Mouse (Mus musculus) embryonic facial prominence, embryonic 13.5 days (tissue): ENCODE results near the gene Zfp12. TPM values are rescaled to one million over a fixed set of nuclear protein-coding genes. Genes with fewer than 3 reads are reported as not detected.

Source experiments
- ATAC-seq: fragments of 200-750 bp; cut with Nextera tagmentation; 2 replicates; pipeline ENCODE4 v1.8.0; 2017; ENCODE audit warnings: low read depth; ENCODE audit not compliant: insufficient number of reproducible peaks, insufficient read depth, low FRiP score, low TSS enrichment
- H3K27ac ChIP-seq: fragments of 300-500 bp; sonication (generic); 2 replicates; pipeline ENCODE4 v1.5.1; 2015; ENCODE audit warnings: moderate library complexity, mild to moderate bottlenecking, inconsistent platforms
- H3K27me3 ChIP-seq: fragments of 300-500 bp; sonication (generic); 2 replicates; pipeline ENCODE4 v1.6.1; 2015; ENCODE audit warnings: mild to moderate bottlenecking, inconsistent platforms
- H3K36me3 ChIP-seq: fragments of 300-500 bp; sonication (generic); 2 replicates; pipeline ENCODE4 v1.6.1; 2015; ENCODE audit warnings: mild to moderate bottlenecking, inconsistent platforms
- H3K4me1 ChIP-seq: fragments of 300-500 bp; sonication (generic); 2 replicates; pipeline ENCODE4 v1.6.1; 2015; ENCODE audit warnings: inconsistent platforms
- H3K4me2 ChIP-seq: fragments of 300-500 bp; sonication (generic); 2 replicates; pipeline ENCODE4 v1.6.1; 2015; ENCODE audit warnings: moderate library complexity, mild to moderate bottlenecking, inconsistent platforms
- H3K4me3 ChIP-seq: fragments of 300-500 bp; sonication (generic); 2 replicates; pipeline ENCODE4 v1.5.1; 2015; ENCODE audit warnings: mild to moderate bottlenecking, inconsistent platforms
- H3K9ac ChIP-seq: fragments of 300-500 bp; sonication (generic); 2 replicates; pipeline ENCODE4 v1.6.1; 2015; ENCODE audit warnings: mild to moderate bottlenecking, inconsistent platforms
- H3K9me3 ChIP-seq: fragments of 300-500 bp; sonication (generic); 2 replicates; pipeline ENCODE4 v1.6.1; 2016; ENCODE audit warnings: inconsistent platforms
- WGBS: fragments of 180-500 bp; shearing (Covaris S2); methylation state at CpG from one replicate; pipeline ENCODE4 v1.1.7; 2015; ENCODE audit warnings: mixed read lengths; 5-methylcytosine and 5-hydroxymethylcytosine counted together
- polyA plus RNA-seq: library from polyadenylated mRNA; unstranded; fragments of >200 nt; fragmentation: Nextera tagmentation; extraction: Ambion mirVana; gene quantifications from 2 replicates; pipeline ENCODE4 v1.2.1, GENCODE M21; 2015

The Zfp12 gene
- polyA plus RNA-seq, 1 experiment from 2014 or later = 23.0 TPM

DNA sequence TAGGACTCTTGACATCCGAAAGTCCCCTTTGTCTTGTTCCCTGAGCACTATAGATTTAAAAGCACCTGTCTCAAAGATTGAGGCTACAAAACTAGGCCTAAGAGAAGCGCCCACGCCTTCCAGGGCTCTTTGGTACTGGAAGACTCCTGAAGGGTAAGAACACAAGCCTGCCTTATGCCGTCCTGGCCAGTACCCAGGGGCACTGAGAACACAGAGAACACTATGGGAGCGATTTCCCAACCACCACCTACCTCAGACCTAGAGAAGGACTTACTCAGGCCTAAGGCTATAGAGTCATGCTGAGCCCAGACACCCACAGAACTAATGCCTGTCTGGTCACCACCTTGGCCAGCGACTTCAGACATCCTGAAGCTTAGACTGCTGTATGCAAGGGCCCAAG is 31.8 kb downstream of the Zfp12 start:
- Histone ChIP-seq H3K36me3 (peaks cover 34% of the 10 kb centered on the region), H3K4me2 (no peak overlapping the region), H3K4me3 (no peak overlapping the region), H3K27me3 (no peaks in the 10 kb centered on the region), H3K9ac (no peak overlapping the region), H3K4me1 (peaks cover 24% of the 10 kb centered on the region), H3K27ac (no peak overlapping the region), H3K9me3 (no peaks in the 10 kb centered on the region)
- WGBS = 82% methylated on average over 6 of the region's 6 CpGs
- ATAC-seq = no peak

DNA sequence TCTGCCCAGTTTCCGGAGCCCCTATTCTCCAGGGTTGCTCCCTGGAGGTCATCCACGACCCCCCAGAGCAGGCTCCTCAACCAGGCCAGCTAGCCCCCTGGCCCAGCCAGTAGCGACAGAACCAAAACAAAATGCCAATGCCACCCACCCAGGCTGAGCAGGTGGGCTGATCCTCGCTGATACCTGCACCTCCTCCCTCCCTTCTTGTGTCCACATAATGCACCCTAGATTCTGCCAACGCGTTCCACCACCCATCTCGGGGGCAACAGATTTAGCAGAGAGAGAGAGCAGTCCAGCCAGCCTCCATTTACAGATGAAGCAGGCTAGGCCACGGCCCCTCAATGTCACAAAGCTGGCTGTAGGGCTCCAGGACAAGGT is 34.0 kb downstream of the Zfp12 start:
- peak overlapping the region; percentile 82 for H3K4me3 ChIP-seq
- no peaks in the 10 kb centered on the region for H3K27me3 ChIP-seq
- peak overlapping the region; percentile 86 for H3K4me2 ChIP-seq
- no peak for ATAC-seq
- WGBS = 27% methylated on average over 8 of the region's 8 CpGs
- H3K36me3 ChIP-seq = peaks cover 12% of the 10 kb centered on the region
- H3K27ac ChIP-seq = peak overlapping the region; percentile 14; the same call in 1 of the 2 replicates
- peaks cover 27% of the 10 kb centered on the region for H3K4me1 ChIP-seq
- peak overlapping the region; percentile 92 for H3K9ac ChIP-seq
- no peaks in the 10 kb centered on the region for H3K9me3 ChIP-seq

DNA sequence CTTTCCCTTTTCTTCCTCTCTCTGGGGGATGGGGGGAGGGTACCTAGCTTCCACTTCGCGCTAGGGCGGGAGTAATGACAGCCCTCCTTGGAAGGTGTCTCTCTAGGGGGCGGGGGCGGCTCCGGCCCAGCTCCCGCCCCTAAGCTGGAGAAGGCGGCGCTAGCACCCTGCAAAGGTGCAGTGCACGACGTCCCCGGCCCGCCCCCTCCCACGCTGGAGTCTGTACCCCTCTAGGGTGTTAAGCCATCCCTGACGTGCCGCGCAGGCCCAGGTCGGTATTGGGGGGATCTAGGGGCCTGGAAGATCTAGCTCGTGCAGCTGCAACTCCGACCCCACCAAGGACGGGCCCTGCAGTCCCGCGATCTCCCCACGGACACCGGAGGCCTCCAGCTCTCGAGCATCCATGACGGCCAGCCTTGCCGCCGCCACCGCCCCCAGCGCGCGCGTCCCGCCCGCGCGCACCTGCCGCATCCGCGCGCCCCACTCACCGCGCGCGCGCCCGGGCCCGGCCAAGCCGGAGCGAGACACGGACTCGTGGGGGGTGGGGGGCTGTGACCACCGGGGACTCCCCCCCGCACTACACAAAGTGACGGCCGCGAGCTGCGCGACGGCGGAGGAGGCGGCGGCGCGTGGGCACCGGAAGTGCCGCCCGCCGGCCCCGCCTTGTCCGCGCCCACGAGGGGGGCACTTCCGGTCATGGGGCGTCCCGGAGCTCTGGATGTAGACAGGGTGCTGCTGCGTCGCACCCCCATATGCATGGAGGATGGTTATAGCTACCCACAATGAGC is 34.6 kb downstream of the Zfp12 start, which contains the start of gene Zfp316:
Zfp316 (minus strand) TSS at position 660 of the 788 bp plus-strand sequence.
- Histone ChIP-seq H3K4me1 (peaks cover 27% of the 10 kb centered on the region), H3K4me2 (peak within 1 kb of the TSS; percentile 86), H3K27me3 (no peaks in the 10 kb centered on the region), H3K4me3 (peak within 1 kb of the TSS; percentile 82), H3K36me3 (peaks cover 6% of the 10 kb centered on the region), H3K9me3 (no peaks in the 10 kb centered on the region), H3K27ac (peak within 1 kb of the TSS; percentile 71), H3K9ac (peak within 1 kb of the TSS; percentile 92)
- 1% methylated on average over 75 of the region's 79 CpGs for WGBS
- peak; percentile 65 for ATAC-seq

DNA sequence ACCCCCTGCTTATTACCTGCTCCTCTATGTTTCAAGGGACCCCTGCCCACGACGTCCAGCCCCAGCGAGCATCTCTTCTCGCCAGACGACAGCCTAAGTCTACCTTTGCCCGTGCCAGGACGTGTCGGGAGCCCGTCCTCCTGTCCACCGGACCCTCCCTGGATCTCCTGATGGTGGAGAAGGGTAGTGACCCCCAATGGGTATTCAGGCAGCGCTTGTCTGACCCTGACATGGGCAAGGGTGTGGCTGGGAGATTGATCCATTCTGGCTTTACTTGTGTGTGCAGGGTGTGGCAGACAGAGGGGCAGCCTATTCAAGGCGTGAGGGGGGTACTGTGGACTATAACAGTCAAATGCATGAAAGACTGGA is 35.2 kb downstream of the Zfp12 start:
- 6% methylated on average over 12 of the region's 12 CpGs for WGBS
- ATAC-seq = no peak
- H3K9me3 ChIP-seq = no peaks in the 10 kb centered on the region

DNA sequence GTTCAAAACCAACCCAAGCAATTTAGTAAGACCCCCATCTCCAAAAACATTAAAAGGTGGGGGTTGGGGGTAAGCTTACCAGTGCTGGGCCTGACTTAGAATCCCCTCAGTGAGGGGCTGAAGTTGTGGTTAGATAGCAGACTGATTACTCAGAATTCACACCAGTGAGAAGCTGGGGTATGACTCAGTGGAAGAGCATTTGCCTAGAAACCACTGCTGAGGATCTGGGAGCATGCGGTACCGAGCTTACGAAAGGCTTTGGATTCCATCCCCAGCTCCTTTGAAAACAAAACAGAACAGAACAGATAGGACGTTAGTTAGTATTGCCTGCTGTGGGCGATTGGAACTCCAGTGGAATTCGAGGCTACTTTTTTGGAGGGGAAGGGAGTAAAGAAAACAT is 36.7 kb downstream of the Zfp12 start:
- Histone ChIP-seq H3K4me1 (peaks cover 27% of the 10 kb centered on the region), H3K9me3 (no peaks in the 10 kb centered on the region), H3K27ac (no peak overlapping the region), H3K9ac (no peak overlapping the region), H3K4me3 (no peak overlapping the region), H3K36me3 (no peaks in the 10 kb centered on the region), H3K4me2 (no peak overlapping the region), H3K27me3 (peaks cover 10% of the 10 kb centered on the region)
- WGBS = 80% methylated on average over 6 of the region's 6 CpGs
- ATAC-seq = no peak

More for the DNA sequence above, 35.2 kb downstream of the Zfp12 start:
- Histone ChIP-seq H3K4me2 (peak overlapping the region; percentile 86), H3K9ac (peak overlapping the region; percentile 92), H3K4me1 (peaks cover 27% of the 10 kb centered on the region), H3K4me3 (peak overlapping the region; percentile 82), H3K27me3 (no peaks in the 10 kb centered on the region), H3K36me3 (peaks cover under 1% of the 10 kb centered on the region; the same call in 1 of the 2 replicates), H3K27ac (no peak overlapping the region; the same call in 1 of the 2 replicates)

DNA sequence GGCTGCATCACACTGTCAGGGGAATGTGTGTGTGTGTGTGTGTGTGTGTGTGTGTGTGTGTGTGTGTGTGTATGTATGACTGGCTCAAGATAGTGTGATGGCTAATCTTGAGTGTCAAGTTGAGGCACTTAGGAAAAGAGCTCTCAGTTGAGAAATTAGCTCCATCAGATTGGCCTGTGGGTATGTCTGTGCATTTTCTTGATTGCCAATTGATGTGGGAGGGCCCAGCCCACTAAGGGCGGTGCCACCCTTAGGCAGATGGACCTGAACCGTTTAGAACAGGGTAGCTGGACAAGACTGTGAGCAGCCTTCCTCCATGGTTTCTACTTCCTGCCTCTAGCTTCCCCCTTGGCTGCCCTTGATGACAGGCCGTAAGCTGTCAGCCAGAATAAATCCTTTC is 37.1 kb downstream of the Zfp12 start:
- ATAC-seq = no peak

DNA sequence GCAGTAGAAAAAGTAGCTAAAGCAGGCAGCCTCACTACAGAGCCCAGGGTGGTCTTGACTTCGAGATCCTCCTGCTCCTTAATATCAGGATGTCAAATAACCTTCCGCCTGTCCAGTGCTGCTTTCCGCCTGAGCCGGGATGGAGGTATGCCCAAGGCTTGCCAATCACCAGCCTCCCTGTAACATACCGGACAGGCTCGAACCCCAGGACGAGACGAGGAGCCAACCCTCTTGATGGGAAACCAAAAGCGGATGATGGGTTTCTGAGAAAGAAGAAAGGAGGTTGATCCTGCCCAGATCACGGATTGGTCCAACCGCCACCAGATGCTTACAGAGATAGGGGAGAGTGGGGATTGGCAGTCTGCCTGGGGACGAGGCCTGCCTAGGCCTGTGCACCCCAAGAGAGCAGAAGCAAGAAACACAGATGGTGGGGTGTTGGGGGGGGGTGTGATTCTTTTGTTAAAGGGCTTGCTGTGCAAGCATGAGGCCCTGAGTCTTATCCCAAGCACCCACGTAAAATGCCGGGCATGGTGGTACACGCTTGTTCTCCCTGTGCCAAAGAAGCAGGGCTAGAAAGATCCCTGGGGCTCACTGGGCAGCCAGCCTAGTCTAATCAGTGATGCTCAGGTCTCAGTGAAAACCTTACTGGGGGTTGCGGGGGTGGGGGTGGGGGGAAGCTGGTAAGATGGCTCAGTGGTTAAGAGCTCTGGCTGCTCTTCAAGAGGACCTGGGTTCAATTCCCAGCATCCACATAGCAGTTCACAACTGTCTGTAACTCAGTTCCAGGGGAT is 37.8 kb downstream of the Zfp12 start:
- Histone ChIP-seq H3K4me2 (no peak overlapping the region), H3K9me3 (no peaks in the 10 kb centered on the region), H3K36me3 (no peaks in the 10 kb centered on the region), H3K9ac (no peak overlapping the region), H3K27me3 (peaks cover 19% of the 10 kb centered on the region), H3K4me1 (peaks cover 27% of the 10 kb centered on the region), H3K4me3 (no peak overlapping the region), H3K27ac (no peak overlapping the region)
- ATAC-seq = peak; percentile 18; the same call in 1 of the 2 replicates
- WGBS = 76% methylated on average over 16 of the region's 16 CpGs

More for the DNA sequence above, 37.1 kb downstream of the Zfp12 start:
- H3K4me1 ChIP-seq = peaks cover 27% of the 10 kb centered on the region
- WGBS = 61% methylated on average over 3 of the region's 3 CpGs
- no peak overlapping the region for H3K27ac ChIP-seq
- no peaks in the 10 kb centered on the region for H3K9me3 ChIP-seq
- H3K4me3 ChIP-seq = no peak overlapping the region
- peaks cover 13% of the 10 kb centered on the region for H3K27me3 ChIP-seq
- no peak overlapping the region for H3K4me2 ChIP-seq
- no peaks in the 10 kb centered on the region for H3K36me3 ChIP-seq
- no peak overlapping the region for H3K9ac ChIP-seq

DNA sequence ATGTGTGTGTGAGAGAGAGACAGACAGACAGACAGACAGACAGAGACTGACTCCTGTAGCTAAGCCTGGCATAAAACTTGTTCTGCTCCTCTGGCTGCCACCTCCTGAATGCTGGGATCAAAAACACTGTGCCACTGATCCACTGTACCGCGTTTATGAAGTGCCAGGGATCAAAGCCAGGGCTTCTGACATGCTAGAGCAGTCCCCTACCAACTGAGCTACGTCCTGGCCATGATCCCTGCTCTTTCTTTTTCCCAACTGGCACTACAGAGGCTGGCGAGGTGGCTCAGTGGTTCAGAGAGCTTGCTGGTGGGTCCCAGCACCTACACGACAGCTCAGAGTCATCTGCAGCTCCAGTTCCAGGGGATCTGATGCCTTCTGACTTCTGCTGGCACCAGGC is 40.8 kb downstream of the Zfp12 start:
- WGBS = 48% methylated on average over 5 of the region's 5 CpGs
- Histone ChIP-seq H3K4me2 (no peak overlapping the region), H3K4me1 (peaks cover 8% of the 10 kb centered on the region), H3K4me3 (no peak overlapping the region), H3K36me3 (no peaks in the 10 kb centered on the region), H3K27ac (no peak overlapping the region), H3K9ac (no peak overlapping the region), H3K27me3 (peaks cover 34% of the 10 kb centered on the region), H3K9me3 (no peaks in the 10 kb centered on the region)
- ATAC-seq = no peak

DNA sequence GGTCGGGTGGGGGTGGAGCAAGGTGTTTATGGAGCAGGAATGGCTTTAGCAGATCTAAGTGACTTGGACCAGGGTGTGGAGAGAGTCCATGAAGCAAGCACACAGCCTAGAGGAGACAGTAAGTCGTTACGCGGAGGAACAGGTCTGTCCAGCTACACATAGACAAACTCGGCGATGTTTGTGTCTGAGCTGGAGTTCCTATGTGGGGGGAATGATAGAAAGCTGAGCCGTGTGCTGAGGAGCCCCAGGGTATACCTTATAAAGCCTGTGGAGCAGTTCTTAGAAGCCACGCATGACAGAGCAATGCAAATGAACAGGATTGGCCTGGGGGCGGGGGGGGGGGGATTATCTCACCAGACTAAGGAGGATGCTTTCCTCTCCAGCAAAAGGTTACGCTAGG is 44.3 kb downstream of the Zfp12 start:
- no peaks in the 10 kb centered on the region for H3K9me3 ChIP-seq
- peaks cover 45% of the 10 kb centered on the region for H3K27me3 ChIP-seq
- ATAC-seq = no peak
- H3K9ac ChIP-seq = no peak overlapping the region
- no peak overlapping the region for H3K4me2 ChIP-seq
- H3K4me3 ChIP-seq = no peak overlapping the region
- no peaks in the 10 kb centered on the region for H3K36me3 ChIP-seq
- 29% methylated on average over 10 of the region's 10 CpGs for WGBS
- no peak overlapping the region for H3K27ac ChIP-seq
- no peaks in the 10 kb centered on the region for H3K4me1 ChIP-seq

DNA sequence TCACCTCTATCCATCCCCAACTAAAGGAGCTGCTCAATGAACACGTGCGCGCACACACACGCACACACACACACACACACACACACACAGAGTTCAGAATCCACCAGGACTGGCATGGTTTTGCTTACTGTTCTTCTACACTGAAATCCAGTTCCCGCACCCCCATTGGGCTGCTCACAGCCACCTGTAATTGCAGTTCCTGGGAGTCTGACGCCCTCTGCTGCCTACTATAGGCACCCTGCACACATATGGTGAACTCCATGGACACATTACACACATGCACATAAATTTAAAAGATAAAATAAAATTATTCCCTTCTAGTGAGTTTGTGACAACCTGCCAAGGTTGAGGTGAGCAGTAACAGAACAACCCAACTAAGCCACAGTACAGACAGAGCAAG is 49.8 kb downstream of the Zfp12 start:
- WGBS = 45% methylated on average over 6 of the region's 6 CpGs
- ATAC-seq = no peak
- H3K27me3 ChIP-seq = peaks cover 71% of the 10 kb centered on the region
- no peak overlapping the region for H3K27ac ChIP-seq
- peaks cover 13% of the 10 kb centered on the region for H3K4me1 ChIP-seq
- H3K4me3 ChIP-seq = no peak overlapping the region
- no peak overlapping the region for H3K4me2 ChIP-seq
- H3K9ac ChIP-seq = no peak overlapping the region
- no peaks in the 10 kb centered on the region for H3K9me3 ChIP-seq
- no peaks in the 10 kb centered on the region for H3K36me3 ChIP-seq

DNA sequence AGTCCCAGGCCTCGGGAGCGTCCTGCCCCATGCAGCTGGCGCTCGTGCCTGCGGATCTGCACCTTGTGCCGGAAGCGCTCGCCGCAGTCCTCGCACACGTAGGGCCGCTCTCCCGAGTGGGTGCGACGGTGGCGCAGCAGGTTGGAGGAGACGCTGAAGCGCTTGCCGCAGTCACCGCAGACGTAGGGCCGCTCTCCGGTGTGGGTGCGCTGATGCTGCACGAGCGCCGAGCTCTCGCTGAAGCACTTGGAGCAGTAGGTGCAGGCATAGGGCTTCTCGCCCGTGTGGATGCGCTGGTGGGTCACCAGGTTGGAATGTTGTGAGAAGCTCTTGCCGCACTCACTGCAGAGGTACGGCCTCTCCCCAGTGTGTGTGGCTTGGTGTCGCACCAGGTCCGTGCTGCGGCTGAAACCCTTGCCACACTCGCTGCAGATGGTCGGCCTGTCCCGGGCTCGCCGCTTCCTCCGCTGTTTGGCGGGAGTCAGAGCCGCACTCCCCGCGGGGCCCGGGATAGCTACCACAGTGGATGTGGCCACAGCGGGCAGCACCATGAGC is 52.9 kb downstream of the Zfp12 start:
- Histone ChIP-seq H3K9ac (peak overlapping the region; percentile 59), H3K36me3 (no peaks in the 10 kb centered on the region), H3K9me3 (no peaks in the 10 kb centered on the region), H3K4me2 (peak overlapping the region; percentile 57), H3K27ac (no peak overlapping the region), H3K27me3 (peaks cover 90% of the 10 kb centered on the region), H3K4me3 (peak overlapping the region; percentile 34), H3K4me1 (peaks cover 18% of the 10 kb centered on the region)
- ATAC-seq = no peak
- 3% methylated on average over 48 of the region's 48 CpGs for WGBS
